Mouse (Mus musculus): ENCODE data around the gene Tmtc2. TPM values are rescaled to one million over a fixed set of nuclear protein-coding genes. Genes with fewer than 3 reads are reported as not detected.

The Tmtc2 gene
- total and polyA plus RNA-seq, 2 experiments from 2014 or later, result 7.6 to 19.3 TPM

GRCm38 (mm10) chr10:105571831-105572230 lies 2.4 kb downstream of the Tmtc2 start:
- Histone ChIP-seq H3K4me3 (ENCODE audit: low read length) (peak overlapping the region; percentile 58), H3K27me3 (ENCODE audit: insufficient read depth, low read length) (no peaks in the 10 kb centered on the region), H3K4me2 (ENCODE audit: low read depth, low read length) (peak overlapping the region; percentile 81), H3K9ac (replicated peaks; ENCODE audit: low read length) (no peak overlapping the region), H3K27ac (no peak overlapping the region), H3K4me1 (ENCODE audit: insufficient read depth, low read length) (no peaks in the 10 kb centered on the region; the same call in 1 of the 2 replicates), H3K36me3 (ENCODE audit: insufficient read depth, low read length) (no peaks in the 10 kb centered on the region), H3K9me3 (ENCODE audit: low read length) (no peaks in the 10 kb centered on the region)
- TF ChIP-seq CTCF (IDR thresholded peaks at IDR 0.05; ENCODE audit: low read depth), result no peak
- DNase-seq (ENCODE audit: low spot score) (no peak), ATAC-seq (no peak)
- WGBS, result 51% methylated on average over 4 of the region's 4 CpGs

DNA sequence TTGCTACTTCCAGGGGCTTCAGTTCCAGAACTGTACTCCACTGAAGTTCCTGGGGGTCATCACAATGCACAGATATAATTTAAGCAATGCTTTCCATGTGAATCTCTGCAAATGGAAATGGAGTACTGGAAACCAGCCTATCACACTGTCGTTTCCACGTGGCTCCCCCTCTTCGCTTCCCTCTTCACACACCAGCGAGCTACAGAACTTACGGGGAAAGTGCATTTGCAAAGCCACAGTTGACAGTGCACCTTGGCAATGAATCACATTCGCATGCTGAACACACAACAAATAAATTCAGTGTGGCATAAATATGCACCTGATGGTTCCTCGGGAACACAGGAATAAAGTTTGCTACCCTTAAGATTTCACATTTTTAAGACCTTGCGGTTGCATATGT lies 3.2 kb downstream of the Tmtc2 start:
- Histone ChIP-seq H3K4me3 (ENCODE audit: low read length) (peak overlapping the region; percentile 58), H3K27ac (no peak overlapping the region), H3K9me3 (ENCODE audit: low read length) (no peaks in the 10 kb centered on the region), H3K36me3 (ENCODE audit: insufficient read depth, low read length) (no peaks in the 10 kb centered on the region), H3K4me1 (ENCODE audit: insufficient read depth, low read length) (no peaks in the 10 kb centered on the region; the same call in 1 of the 2 replicates), H3K4me2 (ENCODE audit: low read depth, low read length) (peak overlapping the region; percentile 81), H3K27me3 (ENCODE audit: insufficient read depth, low read length) (no peaks in the 10 kb centered on the region), H3K9ac (replicated peaks; ENCODE audit: low read length) (no peak overlapping the region)
- no peak for DNase-seq (ENCODE audit: low spot score)
- ATAC-seq, result no peak
- 59% methylated on average over 8 of the region's 8 CpGs for WGBS
- no peak for TF ChIP-seq CTCF (IDR thresholded peaks at IDR 0.05; ENCODE audit: low read depth)

DNA sequence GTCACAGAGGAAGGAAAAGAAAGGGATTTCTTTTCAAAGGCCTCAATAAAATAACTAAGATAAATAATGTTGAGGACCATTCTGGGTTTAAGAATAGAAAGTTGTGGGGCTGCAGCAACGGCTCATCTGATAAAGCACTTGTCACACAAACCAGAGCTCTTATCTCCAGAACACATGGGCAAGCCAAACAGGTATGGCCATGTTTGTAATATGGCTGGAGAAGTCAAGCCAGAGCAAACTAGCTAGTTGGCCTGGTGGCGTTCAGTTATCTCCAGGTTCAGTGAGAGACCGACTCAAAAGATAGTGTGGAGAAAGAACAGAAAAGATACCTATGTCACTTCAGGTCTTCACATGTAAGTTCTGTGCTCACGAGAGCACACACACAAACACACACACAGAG lies 4.7 kb downstream of the Tmtc2 start:
- TF ChIP-seq CTCF (IDR thresholded peaks at IDR 0.05; ENCODE audit: low read depth), result no peak
- ATAC-seq (no peak), DNase-seq (ENCODE audit: low spot score) (no peak)
- Histone ChIP-seq H3K4me2 (ENCODE audit: low read depth, low read length) (0 out of 2 replicates have a peak overlapping the region, but pooled peaks have one; percentile 81), H3K9me3 (ENCODE audit: low read length) (no peaks in the 10 kb centered on the region), H3K9ac (replicated peaks; ENCODE audit: low read length) (no peak overlapping the region), H3K4me3 (ENCODE audit: low read length) (no peak overlapping the region), H3K4me1 (ENCODE audit: insufficient read depth, low read length) (no peaks in the 10 kb centered on the region; the same call in 1 of the 2 replicates), H3K27me3 (ENCODE audit: insufficient read depth, low read length) (no peaks in the 10 kb centered on the region), H3K36me3 (ENCODE audit: insufficient read depth, low read length) (no peaks in the 10 kb centered on the region), H3K27ac (no peak overlapping the region)
- 92% methylated on average over 4 of the region's 4 CpGs for WGBS

DNA sequence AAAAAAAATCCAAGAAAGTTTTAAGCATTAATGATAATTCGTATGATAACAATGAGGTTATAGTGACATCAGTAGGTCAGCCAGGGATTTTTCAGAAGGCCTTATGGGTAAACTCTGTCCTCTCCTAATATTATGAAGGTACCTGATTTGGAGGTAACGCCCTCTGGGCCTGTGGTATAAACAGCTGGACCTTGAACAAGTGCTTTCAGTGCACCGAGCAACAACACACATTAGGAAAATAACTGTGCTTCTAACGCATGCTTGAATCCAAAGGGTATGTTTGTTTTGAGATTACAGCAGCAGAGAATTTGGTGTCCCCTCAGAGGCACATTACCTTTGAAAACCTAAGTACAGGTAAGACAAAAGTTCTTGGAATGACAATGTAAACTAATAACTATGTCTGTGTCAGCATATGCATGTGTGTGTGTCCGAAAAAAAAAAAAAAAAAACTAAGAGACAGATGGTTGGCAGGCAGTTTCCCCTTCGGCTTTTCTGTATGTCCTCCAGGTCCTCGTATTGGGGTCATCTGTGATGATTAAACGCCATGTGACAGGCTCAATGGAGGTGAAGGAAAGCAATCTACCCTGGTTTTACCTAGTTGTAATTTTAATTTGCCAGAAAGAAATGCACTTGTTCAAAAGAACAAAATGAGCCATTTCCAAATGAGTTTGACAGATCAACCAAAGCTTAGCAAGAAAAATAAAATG lies 6.3 kb downstream of the Tmtc2 start:
- no peaks in the 10 kb centered on the region for H3K36me3 ChIP-seq (ENCODE audit: insufficient read depth, low read length)
- H3K27ac ChIP-seq, result no peak overlapping the region
- no peaks in the 10 kb centered on the region; the same call in 1 of the 2 replicates for H3K4me1 ChIP-seq (ENCODE audit: insufficient read depth, low read length)
- H3K4me3 ChIP-seq (ENCODE audit: low read length), result no peak overlapping the region
- no peak for TF ChIP-seq CTCF (IDR thresholded peaks at IDR 0.05; ENCODE audit: low read depth)
- ATAC-seq, result peak; percentile 33; the same call in 1 of the 2 replicates
- no peak overlapping the region for H3K4me2 ChIP-seq (ENCODE audit: low read depth, low read length)
- peak; percentile 53 for DNase-seq (ENCODE audit: low spot score)
- WGBS, result 69% methylated on average over 8 of the region's 8 CpGs
- H3K27me3 ChIP-seq (ENCODE audit: insufficient read depth, low read length), result no peaks in the 10 kb centered on the region
- no peaks in the 10 kb centered on the region for H3K9me3 ChIP-seq (ENCODE audit: low read length)
- H3K9ac ChIP-seq (replicated peaks; ENCODE audit: low read length), result no peak overlapping the region

- ATAC-seq, result no peak
Observed at GRCm38 (mm10) chr10:105561548-105561947, 12.7 kb downstream of the Tmtc2 start.

GRCm38 (mm10) chr10:105557581-105557980 lies 16.7 kb downstream of the Tmtc2 start:
- H3K4me2 ChIP-seq (ENCODE audit: low read depth, low read length), result no peak overlapping the region
- H3K27ac ChIP-seq, result no peak overlapping the region
- H3K4me1 ChIP-seq (ENCODE audit: insufficient read depth, low read length), result no peaks in the 10 kb centered on the region; the same call in 1 of the 2 replicates
- 62% methylated on average over 5 of the region's 5 CpGs for WGBS
- H3K27me3 ChIP-seq (ENCODE audit: insufficient read depth, low read length), result no peaks in the 10 kb centered on the region
- H3K9ac ChIP-seq (replicated peaks; ENCODE audit: low read length), result no peak overlapping the region
- H3K36me3 ChIP-seq (ENCODE audit: insufficient read depth, low read length), result no peaks in the 10 kb centered on the region
- no peak for TF ChIP-seq CTCF (IDR thresholded peaks at IDR 0.05; ENCODE audit: low read depth)
- peak; percentile 24 for DNase-seq (ENCODE audit: low spot score)
- no peaks in the 10 kb centered on the region for H3K9me3 ChIP-seq (ENCODE audit: low read length)
- ATAC-seq, result no peak
- no peak overlapping the region for H3K4me3 ChIP-seq (ENCODE audit: low read length)

More at GRCm38 (mm10) chr10:105561548-105561947, 12.7 kb downstream of the Tmtc2 start:
- H3K9ac ChIP-seq (replicated peaks; ENCODE audit: low read length), result no peak overlapping the region
- H3K4me1 ChIP-seq (ENCODE audit: insufficient read depth, low read length), result no peaks in the 10 kb centered on the region
- H3K27me3 ChIP-seq (ENCODE audit: insufficient read depth, low read length), result no peaks in the 10 kb centered on the region
- H3K9me3 ChIP-seq (ENCODE audit: low read length), result no peaks in the 10 kb centered on the region
- H3K4me3 ChIP-seq (ENCODE audit: low read length), result no peak overlapping the region
- H3K36me3 ChIP-seq (ENCODE audit: insufficient read depth, low read length), result no peaks in the 10 kb centered on the region
- WGBS, result 91% methylated on average over 4 of the region's 4 CpGs
- no peak overlapping the region for H3K27ac ChIP-seq
- no peak for DNase-seq (ENCODE audit: low spot score)
- H3K4me2 ChIP-seq (ENCODE audit: low read depth, low read length), result no peak overlapping the region
- no peak for TF ChIP-seq CTCF (IDR thresholded peaks at IDR 0.05; ENCODE audit: low read depth)
